Mouse (Mus musculus): ENCODE data around the gene Adamtsl1.
A peak's percentile ranks its signal among the peaks of the same experiment; 100 is the strongest.

Adamtsl1 gene

GRCm38 (mm10) chr4:85953590-85953989, 439.6 kb downstream of the Adamtsl1 start:
- no peak for DNase-seq

GRCm38 (mm10) chr4:85955387-85955786, 441.4 kb downstream of the Adamtsl1 start:
- DNase-seq = no peak

- no peak for DNase-seq
Measured at GRCm38 (mm10) chr4:85957266-85957665, 443.3 kb downstream of the Adamtsl1 start.

DNA sequence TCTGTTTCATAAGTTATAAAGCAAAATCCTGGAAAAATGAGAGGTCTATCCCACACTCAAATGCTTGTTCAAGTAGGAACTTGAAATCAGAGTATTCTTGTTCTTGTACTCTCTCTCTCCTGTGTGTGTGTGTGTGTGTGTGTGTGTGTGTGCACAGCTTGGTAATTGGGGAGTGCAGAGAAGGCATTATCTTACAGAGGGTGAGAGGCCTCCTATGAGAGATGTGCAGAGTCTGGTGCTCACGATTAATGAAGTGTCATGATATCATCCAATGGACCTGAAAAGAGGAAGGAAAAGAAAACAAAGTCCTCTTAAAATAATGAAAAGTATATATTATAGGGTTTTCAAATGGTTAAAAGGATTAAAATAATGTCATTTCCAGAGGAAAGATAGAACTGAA, 443.9 kb downstream of the Adamtsl1 start:
- no peak for DNase-seq

DNA sequence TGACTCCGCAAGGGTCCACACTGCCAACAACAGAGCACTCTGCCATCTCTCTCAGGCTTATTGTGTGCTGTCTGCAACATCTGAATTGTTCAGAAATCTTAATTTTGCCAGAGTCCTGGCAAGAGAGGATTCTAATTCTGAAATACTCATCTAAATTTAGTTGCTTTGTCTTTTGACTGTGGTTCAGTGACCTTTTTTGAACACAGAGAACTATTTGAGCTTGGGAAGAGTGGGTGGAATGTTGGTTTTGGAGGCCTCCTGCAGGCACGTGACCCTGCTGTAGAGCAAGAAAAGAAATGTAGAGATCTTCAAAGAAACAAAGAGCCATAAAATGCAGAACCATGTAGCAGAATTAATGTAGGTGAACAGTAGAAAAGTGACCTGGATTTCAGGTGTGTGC, 445.0 kb downstream of the Adamtsl1 start:
- DNase-seq = no peak

GRCm38 (mm10) chr4:85976188-85976587, 462.2 kb downstream of the Adamtsl1 start:
- no peak for DNase-seq

GRCm38 (mm10) chr4:85979206-85979605, 465.2 kb downstream of the Adamtsl1 start:
- no peak for DNase-seq

- DNase-seq = no peak
Measured at GRCm38 (mm10) chr4:86006596-86006995, 492.6 kb downstream of the Adamtsl1 start.

- no peak for DNase-seq
Measured at GRCm38 (mm10) chr4:86013640-86014039, 499.7 kb downstream of the Adamtsl1 start.

GRCm38 (mm10) chr4:86018928-86019327, 505.0 kb downstream of the Adamtsl1 start:
- no peak for DNase-seq

DNA sequence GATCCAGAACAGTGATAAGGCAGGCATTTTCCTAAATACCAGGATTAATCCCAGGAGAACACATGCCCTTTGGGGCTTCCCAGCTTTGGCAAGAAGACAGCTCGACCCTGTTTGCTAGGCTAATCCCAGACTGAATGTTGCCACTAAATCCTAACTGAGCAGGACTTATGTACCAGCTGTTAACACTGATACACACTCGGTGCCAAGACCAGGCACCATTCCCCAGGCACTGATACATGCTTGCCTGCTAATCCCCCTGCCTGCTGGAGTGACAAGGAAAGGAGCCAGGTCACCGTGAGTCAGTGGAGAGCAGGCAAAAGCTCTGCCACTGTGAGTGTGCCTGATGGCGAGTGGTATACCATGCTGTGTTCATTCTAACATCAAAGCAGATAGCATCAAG, 505.6 kb downstream of the Adamtsl1 start:
- DNase-seq = no peak

DNA sequence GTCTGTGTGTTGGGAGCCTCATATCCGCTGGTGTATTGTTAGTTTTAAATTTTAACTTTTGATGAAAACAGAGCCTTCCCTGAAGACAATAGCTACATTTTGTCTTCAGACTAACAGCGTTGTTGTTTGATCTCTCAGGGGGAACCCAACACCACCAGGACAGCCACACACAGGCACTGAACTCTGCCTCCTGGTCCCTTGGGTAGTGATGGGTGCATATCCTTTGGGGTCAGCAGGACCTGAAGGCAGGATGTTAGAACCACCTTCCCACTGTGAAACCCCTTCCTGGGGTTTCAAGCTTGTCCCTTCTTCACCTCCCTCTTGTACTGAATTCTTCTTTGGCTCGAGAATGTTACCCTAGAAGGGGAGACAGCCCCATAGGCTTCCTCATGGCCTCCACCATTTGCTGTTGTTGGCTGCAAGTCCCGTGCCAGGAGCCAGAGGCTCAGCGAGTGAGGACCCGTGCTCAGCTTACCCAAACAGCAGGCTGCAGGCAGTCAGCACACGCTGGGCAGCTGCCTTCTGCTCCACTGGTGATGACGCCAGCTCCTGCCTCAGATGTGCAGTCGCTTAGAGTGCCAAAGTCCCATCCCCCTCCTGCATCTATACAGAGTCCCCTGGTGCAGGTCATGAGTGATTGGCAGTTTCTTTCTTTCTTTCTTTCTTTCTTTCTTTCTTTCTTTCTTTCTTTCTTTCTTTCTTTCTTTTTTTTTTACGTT, 506.6 kb downstream of the Adamtsl1 start:
- DNase-seq = no peak

GRCm38 (mm10) chr4:86024573-86025160, 510.7 kb downstream of the Adamtsl1 start:
- peak; percentile 33 for DNase-seq

DNA sequence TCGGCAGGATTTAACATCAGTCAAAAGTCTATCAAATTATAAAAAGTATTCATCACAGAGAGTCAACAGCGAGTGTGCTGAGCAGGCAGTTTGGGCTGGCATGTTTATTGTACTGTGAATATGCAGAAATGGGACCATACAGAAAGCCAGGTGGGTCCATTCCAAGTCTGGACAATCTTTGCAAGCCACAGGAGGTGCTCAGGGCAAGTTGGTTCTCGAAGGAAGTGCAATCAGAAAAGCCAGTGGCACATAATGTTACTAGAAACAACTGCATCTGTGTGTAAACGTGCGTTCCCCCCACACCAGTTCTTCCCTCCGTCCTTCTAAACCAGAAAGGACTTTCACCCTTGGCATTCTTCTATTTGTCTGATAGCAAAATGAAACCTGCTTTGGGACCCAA, 515.5 kb downstream of the Adamtsl1 start:
- DNase-seq = no peak

DNA sequence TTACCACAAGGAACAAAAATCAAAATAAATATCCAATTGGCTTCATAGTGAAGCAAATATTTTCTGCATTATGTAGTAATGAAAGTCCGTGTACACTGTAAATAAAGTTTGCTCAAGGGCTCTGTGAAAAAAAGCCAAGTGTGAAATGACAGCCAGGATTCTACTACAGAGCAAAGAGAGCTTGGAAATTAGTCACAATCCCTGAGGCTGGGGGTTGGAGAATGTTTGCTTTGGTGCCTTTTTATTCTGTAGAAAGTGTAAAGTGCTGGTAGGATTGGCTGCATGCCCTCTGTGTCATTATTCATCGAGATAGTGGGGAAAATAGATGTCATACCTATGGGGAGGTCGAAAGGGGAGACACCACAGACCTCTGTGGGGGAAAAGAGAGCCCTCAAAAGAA, 516.2 kb downstream of the Adamtsl1 start:
- DNase-seq = no peak

DNA sequence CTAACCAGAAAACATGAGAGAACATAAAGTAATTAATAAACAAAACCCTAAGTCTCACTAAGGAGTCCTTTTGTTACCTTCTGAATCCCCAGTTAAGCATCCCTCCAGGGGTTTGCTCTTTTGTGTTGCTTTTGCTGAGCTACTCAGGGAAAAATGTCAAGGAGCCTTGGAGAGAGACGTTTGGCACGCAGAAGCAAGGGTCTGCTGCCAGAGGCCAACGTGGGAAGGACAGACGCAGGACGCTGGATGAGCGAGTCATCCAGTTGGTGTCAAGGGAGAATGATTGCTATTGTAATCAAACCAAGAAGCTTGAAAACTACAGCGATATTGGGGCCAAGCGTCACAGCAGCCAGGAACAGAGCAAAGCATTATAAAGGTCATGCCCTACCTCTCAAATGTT, 517.1 kb downstream of the Adamtsl1 start:
- no peak for DNase-seq

- no peak for DNase-seq
Measured at GRCm38 (mm10) chr4:86040921-86041320, 526.9 kb downstream of the Adamtsl1 start.

- DNase-seq = no peak
Measured at GRCm38 (mm10) chr4:86045448-86045847, 531.5 kb downstream of the Adamtsl1 start.

GRCm38 (mm10) chr4:86045876-86046275, 531.9 kb downstream of the Adamtsl1 start:
- no peak for DNase-seq

GRCm38 (mm10) chr4:86046881-86047280, 532.9 kb downstream of the Adamtsl1 start:
- no peak for DNase-seq

DNA sequence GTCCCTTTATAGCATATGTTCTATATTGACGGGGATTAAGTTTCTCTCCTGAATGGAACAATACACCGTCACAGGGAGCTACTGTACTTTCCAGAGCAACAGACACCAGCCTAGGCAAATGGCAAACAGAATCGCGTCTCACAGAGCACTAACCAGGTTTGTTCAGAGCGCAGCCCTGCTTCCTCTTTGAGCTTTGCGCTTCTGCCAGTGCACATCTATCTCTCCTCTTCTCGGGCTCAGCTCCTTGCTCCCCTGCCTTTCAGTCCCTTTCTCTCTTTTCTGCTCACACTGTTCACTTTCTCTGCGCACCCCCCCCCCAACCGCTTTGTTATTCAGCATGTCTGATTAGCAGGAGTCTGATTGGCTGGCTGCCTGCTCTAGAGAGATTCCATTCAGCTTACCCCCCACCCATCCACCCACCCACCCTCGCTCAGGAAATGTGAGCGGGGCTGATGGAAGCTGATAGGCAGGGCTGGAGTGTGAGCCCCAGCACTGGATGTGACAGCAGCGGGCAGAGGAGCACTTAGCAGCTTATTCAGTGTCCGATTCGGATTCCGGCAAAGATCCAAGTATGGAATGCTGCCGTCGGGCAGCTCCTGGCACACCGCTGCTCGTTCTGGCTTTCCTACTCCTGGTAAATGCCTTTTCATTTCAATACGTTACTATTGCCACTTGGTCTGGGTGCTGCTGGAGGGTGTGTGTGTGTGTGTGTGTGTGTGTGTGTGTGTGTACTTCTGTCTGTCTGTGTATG, 539.7 kb downstream of the Adamtsl1 start:
- no peak for DNase-seq

DNA sequence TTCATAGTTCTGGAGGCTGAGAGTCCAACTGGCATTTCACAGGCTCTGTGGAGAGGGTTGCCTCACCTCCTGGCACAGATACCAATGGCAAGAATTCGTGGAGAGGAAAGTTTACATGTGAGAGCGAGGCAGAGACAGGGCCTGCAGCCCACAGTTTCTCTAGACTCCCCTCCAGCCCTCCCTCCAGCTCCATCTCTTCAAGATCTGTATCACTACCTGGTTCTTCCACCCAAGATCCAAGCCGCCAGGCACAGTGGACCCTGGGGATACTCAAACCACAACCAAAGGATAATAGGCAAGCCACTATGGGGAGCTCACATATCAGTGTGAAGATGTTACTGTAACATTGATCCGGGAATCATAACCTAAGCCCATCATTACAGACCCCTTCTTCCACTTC, 546.6 kb downstream of the Adamtsl1 start:
- no peak for DNase-seq

GRCm38 (mm10) chr4:86068376-86068775, 554.4 kb downstream of the Adamtsl1 start:
- no peak for DNase-seq
